Mouse (Mus musculus) cerebellum, postnatal 14 days (tissue): ENCODE data around the gene Vmn1r211.
"Not testable (repeated sequence)": the region's sequence is repeated elsewhere in the genome, so short reads cannot be mapped to it uniquely, and the experiment has no call there.

ENCODE experiments used
- DNase-seq, 2 experiments: peaks; one replicate each; pipeline ENCODE4 v3.0.0; 2021; ENCODE audit warnings: mixed read lengths in 2 of 2

The Vmn1r211 gene

DNA sequence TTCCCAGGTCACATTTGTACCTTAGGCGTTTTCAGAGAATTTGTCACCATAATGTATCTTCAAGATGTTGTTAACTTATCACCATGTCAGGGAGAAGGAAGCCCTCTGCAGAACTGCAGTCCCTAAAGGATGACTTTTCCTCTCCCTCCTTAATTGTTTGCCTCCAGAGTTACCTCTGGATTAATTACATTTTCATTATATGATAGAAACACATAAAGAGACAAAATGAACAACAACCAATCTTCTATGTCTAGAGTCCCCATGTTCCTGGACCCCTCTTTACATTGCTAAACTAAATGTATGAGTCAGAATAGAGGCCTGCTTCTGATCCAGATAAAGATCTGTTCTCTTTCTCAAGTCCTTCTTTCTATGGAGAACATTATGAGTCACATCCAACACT, at the start of gene Vmn1r211:
Gene Vmn1r211 (minus strand): TSS at position 101 of the 400 bp plus-strand sequence.
- DNase-seq: no peak

DNA sequence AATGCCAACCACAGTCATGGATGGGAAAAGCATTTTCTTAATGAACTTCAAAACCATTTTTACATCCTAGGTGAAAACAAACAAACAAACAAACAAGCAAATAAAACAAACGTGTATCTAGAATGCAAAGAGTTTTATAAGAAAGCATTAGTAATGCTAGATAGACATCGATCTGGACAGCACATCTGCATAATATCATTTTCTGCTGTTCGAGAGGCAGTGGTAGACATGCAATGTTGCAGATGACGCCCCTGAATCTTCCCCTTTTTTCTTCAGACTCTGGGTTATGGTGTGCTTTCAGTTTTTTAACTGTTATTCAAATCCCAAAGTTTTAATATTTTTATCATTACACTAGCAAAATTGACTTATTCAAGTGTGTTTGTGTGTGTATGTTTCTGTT, 26.7 kb upstream of the Vmn1r211 start, which contains the start of gene Vmn1r212:
Gene Vmn1r212 (minus strand): TSS at position 101 of the 400 bp plus-strand sequence.
- DNase-seq: no peak

DNA sequence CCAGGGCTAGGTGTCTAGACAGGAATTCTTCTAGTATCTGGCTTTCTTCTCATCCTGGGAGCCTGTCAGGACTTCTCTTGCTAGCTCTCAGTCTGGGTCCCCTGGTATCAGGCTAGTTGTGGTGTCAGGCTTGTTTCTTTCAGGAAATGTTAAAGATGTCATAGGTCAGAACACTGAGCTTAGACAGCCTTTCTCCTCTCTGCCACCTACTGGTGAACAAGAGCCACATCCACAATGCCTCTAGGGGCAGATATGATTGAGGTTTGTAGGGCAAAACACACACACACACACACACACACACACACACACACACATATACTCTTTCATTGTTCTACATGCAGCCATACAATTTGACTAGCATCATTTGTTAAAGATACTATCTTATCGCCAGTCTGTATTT, 21.9 kb upstream of the Vmn1r211 start:
- DNase-seq: no peak

DNA sequence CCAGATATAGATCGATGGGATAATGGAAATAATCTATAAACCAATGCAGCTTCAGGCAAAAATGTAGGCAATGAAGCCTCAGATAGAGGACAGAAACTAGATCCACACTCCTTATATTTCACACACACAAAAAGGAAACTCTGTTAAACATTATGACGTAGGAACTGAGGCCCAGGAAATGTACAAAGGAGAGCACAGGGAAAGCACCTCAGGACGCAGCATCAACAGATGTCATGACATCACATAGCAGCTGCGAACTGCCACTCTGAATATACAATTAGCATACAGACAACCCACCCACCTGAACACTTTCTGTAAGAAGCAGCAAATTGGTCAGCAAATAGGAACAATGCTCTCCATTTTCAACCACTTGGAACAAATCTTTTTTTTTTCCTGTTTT, 2.6 kb downstream of the Vmn1r211 start:
- DNase-seq: no peak

DNA sequence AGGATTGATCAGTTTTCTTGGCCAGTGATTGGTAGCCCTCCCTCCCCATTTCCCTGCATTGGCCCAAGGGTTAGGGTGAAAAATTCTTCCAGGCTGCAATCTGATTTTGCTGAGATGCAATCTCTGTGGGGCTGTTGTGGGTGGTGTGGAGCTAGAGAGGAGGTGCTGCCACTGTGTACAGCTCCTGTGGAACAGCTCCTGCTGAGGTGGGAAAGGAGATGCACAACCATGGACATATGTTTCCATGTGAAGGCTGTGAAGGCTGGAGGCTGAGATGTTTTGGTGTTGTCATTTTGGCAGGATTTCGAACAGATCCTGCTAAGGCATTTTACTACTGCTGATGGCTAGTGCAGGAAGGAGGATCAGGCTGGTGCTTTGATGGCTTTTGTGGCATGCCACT, 10.6 kb downstream of the Vmn1r211 start:
- DNase-seq: no peak

DNA sequence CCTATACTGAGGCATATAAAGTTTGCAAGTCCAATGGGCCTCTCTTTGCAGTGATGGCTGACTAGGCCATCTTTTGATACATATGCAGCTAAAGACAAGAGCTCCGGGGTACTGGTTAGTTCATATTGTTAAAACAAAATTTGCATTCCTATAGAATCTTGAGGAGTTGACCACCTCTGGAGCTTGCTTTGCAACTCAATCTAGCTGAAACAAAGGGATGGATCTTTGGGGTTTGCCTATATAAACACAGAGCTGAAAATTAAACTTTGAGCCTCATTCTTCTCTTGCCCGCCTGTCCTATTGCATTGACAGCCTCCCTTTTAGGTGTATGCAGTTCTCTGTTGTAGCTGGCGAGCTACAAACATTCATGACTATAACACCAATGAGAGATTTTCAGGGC, 13.1 kb downstream of the Vmn1r211 start:
- not testable (repeated sequence) for DNase-seq

DNA sequence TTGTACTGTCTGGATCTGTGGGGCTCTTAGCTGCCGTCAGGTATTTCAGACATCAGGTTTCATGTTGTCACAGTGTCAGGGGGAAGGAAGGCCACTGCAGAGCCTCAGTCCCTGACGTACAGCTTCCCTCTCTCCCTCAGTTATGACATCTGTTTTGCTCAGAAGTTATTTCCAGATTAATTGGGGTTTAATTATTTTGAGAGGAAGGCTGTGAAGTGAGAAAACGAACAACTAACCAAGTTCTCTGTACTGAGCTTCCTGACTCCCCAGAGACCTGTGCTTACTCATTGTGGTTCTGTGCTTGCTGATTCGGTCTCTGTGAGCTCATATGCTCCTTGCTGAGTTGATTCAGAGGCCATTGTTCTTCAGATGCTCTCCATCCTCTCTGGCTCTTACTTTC, 26.1 kb downstream of the Vmn1r211 start, which contains the start of gene Vmn1r210:
Gene Vmn1r210 (minus strand): TSS at position 101 of the 400 bp plus-strand sequence.
- no peak for DNase-seq

DNA sequence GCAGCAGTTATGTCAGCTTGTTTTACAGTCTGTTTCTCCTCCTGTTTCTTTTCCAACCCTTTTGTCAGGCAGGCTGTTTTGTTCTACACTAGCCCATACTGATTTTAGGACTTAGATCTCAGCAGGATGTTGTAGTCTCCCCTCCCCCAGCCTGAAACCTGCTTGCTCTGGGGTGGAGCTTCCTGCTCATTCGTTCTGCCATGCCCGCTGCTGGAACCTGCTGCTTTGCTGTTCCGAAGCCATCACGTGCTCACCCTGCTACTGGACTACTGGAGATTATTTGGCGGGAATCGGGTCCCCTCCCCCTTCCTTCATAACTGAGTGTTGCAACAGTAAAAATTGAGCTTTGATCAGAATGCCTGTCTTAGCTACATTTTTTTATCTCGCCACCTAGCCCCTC, 28.0 kb downstream of the Vmn1r211 start:
- DNase-seq: not testable (repeated sequence)

DNA sequence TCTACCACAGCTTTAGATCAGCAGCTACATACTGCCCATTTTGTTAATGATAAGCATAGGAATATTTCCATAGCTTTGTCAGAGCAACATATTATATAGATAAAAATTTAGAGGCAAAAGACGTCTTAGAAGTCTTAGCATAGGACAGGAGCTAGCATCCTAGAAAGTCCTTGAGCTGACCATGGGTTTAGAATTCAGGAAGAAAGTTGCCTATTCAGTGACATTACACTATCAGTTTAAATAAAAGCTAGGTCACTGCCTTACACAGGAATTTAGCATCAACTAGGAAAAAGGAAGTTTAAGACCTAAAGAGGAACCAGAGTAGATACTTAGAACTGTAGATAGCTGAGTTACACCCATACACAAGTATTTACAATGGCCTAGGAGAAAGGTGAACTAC, 35.8 kb downstream of the Vmn1r211 start:
- DNase-seq: not testable (repeated sequence)

DNA sequence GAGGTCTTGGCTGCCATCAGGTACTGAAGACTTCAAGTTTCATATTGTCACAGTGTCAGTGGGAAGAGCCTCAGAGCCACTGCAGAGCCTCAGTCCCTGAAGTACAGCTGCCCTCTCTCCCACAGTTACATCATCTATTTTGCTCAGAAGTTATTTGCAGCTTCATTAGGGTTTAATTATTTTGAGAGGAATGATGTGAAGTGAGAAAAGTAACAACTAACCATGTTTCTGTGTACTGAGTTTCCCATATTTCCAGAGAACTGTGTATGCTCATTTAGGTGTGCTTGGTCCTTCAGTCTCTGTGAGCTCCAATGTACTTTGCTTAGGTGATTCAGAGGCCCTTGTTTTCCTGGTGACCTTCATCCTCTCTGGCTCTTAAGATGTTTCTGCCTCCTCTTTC, 47.8 kb downstream of the Vmn1r211 start, which contains the start of gene Vmn1r209:
Gene Vmn1r209 (minus strand): TSS at position 101 of the 400 bp plus-strand sequence.
- DNase-seq: not testable (repeated sequence)
